Mouse (Mus musculus): ENCODE measurements at regions not wholly inside any gene's neighbourhood (a gene's known extent, or its start where the extent isn't known, plus 50 kb on each side); places are given as distances from the start of the nearest gene placed in this dataset.
A peak's percentile ranks its signal among the peaks of the same experiment; 100 is the strongest.

DNA sequence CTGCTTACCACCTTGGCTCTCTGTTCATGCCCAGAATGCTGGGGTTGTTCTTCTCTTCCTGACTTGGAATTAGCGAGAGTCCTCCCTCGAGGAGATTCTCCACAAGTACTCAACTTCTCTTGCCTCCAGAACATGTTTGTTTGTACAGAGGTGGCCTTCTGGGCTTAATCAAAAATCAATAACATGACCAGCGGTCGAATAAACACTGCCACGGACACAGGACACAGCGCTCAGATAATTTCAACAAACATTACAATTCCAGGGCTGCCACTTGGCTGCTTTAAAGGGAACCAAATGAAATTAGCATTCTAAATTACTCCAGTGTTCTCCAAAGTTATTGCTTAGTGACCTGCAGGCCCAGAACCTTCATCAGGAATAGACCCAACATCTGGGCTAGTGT is 249.9 kb downstream of the Setd4 start:
- no peak overlapping the region for H3K27ac ChIP-seq
- no peaks in the 10 kb centered on the region for H3K9me3 ChIP-seq
- H3K36me3 ChIP-seq (replicated peaks) = no peaks in the 10 kb centered on the region
- no peaks in the 10 kb centered on the region for H3K4me1 ChIP-seq
- H3K9ac ChIP-seq = no peak overlapping the region
- 84% methylated on average over 6 of the region's 6 CpGs for WGBS
- H3K4me2 ChIP-seq = no peak overlapping the region
- no peak overlapping the region for H3K4me3 ChIP-seq (replicated peaks)
- ATAC-seq (ENCODE audit: low FRiP score) = no peak
- H3K27me3 ChIP-seq = no peaks in the 10 kb centered on the region

DNA sequence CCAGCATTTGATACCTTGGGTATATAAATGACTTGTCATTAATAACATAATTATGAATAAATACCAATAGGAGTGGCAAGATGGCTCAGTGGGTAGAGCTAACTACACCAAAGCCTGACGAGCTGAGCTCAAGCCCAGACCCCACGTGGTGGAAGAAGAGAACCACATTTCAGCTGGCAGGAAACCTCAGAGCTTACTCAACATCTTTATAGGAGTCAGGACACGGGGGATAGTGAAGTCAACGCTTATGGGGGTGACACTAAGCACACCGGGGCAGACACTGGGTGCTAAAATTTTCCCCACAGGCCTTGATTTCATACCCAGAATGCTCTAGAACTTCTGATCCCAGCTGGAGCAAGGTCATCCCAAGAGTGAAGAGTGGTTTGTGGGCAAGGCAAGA is 259.3 kb downstream of the Setd4 start:
- 87% methylated on average over 5 of the region's 5 CpGs for WGBS
- Histone ChIP-seq H3K27me3 (no peaks in the 10 kb centered on the region), H3K9me3 (no peaks in the 10 kb centered on the region), H3K4me1 (no peaks in the 10 kb centered on the region), H3K27ac (no peak overlapping the region), H3K36me3 (replicated peaks) (no peaks in the 10 kb centered on the region), H3K4me3 (replicated peaks) (no peak overlapping the region), H3K9ac (no peak overlapping the region), H3K4me2 (no peak overlapping the region)
- no peak for ATAC-seq (ENCODE audit: low FRiP score)

DNA sequence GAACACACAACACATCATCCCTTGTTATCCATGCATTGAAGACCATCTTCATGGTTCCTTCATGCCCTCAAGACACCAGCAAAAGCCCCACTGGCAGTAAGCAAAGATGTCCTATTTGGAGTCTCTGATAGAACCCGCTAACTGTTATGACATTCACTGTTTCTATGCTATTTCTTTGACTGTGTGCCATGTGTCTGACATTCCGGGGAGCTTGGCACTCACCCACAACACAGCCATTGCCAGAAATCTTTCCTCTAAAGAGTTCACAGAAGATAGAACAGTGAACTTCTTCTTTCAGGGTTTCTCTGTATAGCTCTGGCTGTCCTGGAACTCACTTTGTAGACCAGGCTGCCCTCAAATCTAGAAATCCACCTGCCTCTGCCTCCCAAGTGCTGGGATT is 261.2 kb downstream of the Setd4 start:
- no peak for ATAC-seq (ENCODE audit: low FRiP score)
- 87% methylated on average over 2 of the region's 2 CpGs for WGBS
- H3K9ac ChIP-seq = no peak overlapping the region
- no peaks in the 10 kb centered on the region for H3K27me3 ChIP-seq
- no peaks in the 10 kb centered on the region for H3K9me3 ChIP-seq
- H3K4me1 ChIP-seq = no peaks in the 10 kb centered on the region
- H3K4me2 ChIP-seq = no peak overlapping the region
- H3K27ac ChIP-seq = no peak overlapping the region
- H3K36me3 ChIP-seq (replicated peaks) = no peaks in the 10 kb centered on the region
- no peak overlapping the region for H3K4me3 ChIP-seq (replicated peaks)

- Histone ChIP-seq H3K9ac (no peak overlapping the region), H3K27ac (no peak overlapping the region), H3K4me2 (no peak overlapping the region), H3K4me1 (no peaks in the 10 kb centered on the region), H3K4me3 (replicated peaks) (no peak overlapping the region), H3K27me3 (no peaks in the 10 kb centered on the region), H3K9me3 (no peaks in the 10 kb centered on the region), H3K36me3 (replicated peaks) (no peaks in the 10 kb centered on the region)
- ATAC-seq (ENCODE audit: low FRiP score) = no peak
- 87% methylated on average over 2 of the region's 2 CpGs for WGBS
These were observed 262.1 kb downstream of the Setd4 start for GRCm38 (mm10) chr16:93341791-93342190.

- Histone ChIP-seq H3K4me2 (no peak overlapping the region), H3K4me1 (peaks cover 7% of the 10 kb centered on the region; the same call in 1 of the 2 replicates), H3K27me3 (no peaks in the 10 kb centered on the region), H3K36me3 (replicated peaks) (no peaks in the 10 kb centered on the region), H3K9ac (no peak overlapping the region), H3K4me3 (replicated peaks) (no peak overlapping the region), H3K9me3 (no peaks in the 10 kb centered on the region), H3K27ac (no peak overlapping the region)
- WGBS = 83% methylated on average over 6 of the region's 6 CpGs
- ATAC-seq (ENCODE audit: low FRiP score) = no peak
These were observed 265.1 kb downstream of the Setd4 start for GRCm38 (mm10) chr16:93338806-93339205.

DNA sequence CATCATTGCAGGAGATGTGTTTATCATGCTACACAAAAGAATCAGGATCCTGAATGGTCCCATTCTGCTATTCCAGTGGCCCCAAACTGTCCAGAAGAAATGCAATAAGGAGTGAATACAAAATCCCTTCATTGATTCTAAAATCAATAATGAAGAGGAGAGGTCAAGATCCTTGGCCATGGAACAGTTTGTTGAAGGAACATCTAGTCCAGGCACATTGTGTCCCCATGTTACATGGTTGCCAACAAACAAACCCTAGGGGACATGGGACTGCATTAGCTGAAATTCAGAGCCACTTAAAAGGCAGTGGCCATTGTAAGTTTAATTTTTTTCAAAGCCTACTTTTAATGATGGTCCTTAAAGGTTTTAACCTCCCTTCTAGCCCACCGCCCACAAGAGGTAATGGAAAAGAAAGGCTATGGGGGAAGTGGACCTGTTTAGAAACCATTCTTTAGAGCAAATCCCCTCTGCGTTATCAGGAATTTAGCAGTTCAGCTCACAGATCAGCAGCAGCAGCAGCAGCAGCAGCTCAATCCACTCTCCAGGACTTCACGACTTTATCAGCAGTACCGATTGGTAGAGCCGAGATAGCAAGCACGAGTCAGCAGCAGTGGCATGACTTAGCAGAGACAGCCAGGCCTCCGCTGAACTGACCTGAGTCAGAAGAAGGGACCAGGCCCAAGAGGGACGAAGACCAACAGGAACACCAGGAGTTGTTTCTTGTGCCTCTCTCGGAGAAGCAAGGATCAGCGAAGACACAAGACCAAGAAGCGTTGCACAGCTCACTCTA is 268.3 kb downstream of the Setd4 start:
- Histone ChIP-seq H3K9ac (no peak overlapping the region), H3K4me3 (replicated peaks) (no peak overlapping the region), H3K9me3 (no peaks in the 10 kb centered on the region), H3K27ac (no peak overlapping the region), H3K36me3 (replicated peaks) (no peaks in the 10 kb centered on the region), H3K4me2 (no peak overlapping the region), H3K4me1 (peaks cover 7% of the 10 kb centered on the region; the same call in 1 of the 2 replicates), H3K27me3 (no peaks in the 10 kb centered on the region)
- no peak for ATAC-seq (ENCODE audit: low FRiP score)
- 87% methylated on average over 11 of the region's 11 CpGs for WGBS

DNA sequence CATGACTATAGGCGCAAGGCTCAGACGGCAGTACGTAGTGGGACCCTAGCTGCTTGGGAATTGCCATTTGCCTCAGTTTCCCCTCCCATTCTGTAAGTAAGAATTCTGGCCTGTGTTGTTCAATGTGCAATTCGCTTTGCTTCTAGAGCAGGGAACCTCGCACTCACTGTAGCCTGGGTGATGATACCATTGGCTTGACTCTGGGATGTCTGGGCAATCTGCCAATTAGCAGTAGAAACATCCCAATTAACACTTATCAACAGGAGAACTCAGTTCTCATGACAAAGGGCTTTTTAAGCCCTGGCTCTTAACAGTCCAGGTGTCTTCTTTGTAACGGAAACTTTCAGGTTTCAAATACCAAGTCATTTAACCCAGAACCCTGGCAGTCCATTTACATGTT is 270.2 kb downstream of the Setd4 start:
- Histone ChIP-seq H3K4me1 (peaks cover 12% of the 10 kb centered on the region), H3K9me3 (no peaks in the 10 kb centered on the region), H3K36me3 (replicated peaks) (no peaks in the 10 kb centered on the region), H3K27ac (no peak overlapping the region), H3K4me2 (no peak overlapping the region), H3K9ac (no peak overlapping the region), H3K4me3 (replicated peaks) (no peak overlapping the region), H3K27me3 (no peaks in the 10 kb centered on the region)
- peak; percentile 33; the same call in 1 of the 2 replicates for ATAC-seq (ENCODE audit: low FRiP score)
- 66% methylated on average over 6 of the region's 6 CpGs for WGBS

DNA sequence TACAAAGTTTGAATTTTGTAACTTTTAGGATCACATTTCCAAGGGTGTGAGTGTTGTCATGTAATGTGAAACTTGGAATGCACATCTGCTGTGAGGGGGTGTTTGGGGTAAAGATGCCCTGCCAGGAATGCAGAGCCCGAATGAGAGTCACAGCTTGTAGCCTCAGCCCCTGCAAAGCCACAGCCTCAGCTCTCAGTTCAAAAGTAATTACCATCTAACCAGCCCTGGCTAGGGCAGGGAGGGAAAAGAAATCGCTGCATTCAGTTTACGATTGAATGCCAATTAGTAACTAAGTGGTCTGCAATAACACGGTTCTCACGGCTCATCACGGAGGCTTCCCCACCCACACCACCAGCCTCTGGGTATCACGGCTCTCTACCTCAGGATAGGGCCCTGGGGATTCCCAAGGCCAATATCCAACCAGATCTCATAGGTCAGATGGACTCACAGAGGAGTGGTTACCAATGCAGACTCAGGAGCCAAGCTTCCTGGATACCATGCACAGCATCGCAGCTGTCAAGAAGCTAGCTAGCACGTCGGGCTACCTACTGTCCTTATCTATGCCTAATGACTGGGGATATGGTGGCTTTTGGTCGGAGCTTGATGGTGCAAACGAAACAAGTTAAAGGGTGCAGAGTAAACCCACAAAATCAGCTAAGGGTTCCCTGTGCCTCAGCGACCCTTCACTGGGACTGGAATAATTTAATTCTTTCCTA is 275.0 kb downstream of the Setd4 start:
- no peak overlapping the region for H3K9ac ChIP-seq
- no peaks in the 10 kb centered on the region for H3K9me3 ChIP-seq
- peaks cover 6% of the 10 kb centered on the region; the same call in 1 of the 2 replicates for H3K4me1 ChIP-seq
- H3K27me3 ChIP-seq = no peaks in the 10 kb centered on the region
- no peak overlapping the region for H3K27ac ChIP-seq
- 33% methylated on average over 13 of the region's 13 CpGs for WGBS
- no peaks in the 10 kb centered on the region for H3K36me3 ChIP-seq (replicated peaks)
- ATAC-seq (ENCODE audit: low FRiP score) = no peak
- no peak overlapping the region for H3K4me3 ChIP-seq (replicated peaks)
- H3K4me2 ChIP-seq = 0 out of 2 replicates have a peak overlapping the region, but pooled peaks have one; percentile 6

DNA sequence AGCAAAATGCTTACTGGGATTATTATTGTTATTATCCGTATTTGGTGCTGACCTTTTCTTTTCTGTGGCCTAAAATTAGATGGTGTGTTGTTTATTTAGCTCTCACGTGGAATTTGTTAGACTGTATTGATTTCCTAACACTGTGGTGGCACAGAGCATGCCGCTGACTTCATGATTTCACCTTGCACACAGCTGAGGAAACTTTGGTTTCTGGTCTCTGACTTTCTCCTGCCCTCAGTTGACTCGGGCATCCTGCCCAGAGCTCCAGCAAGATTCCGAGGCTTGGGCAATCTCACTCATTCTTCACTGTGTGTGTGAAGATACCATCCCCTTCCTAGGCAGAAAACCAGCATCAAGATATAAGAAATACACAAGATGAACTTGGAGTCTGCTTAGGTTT is 279.0 kb downstream of the Setd4 start:
- Histone ChIP-seq H3K9ac (no peak overlapping the region), H3K36me3 (replicated peaks) (no peaks in the 10 kb centered on the region), H3K9me3 (no peaks in the 10 kb centered on the region), H3K27me3 (no peaks in the 10 kb centered on the region), H3K4me2 (no peak overlapping the region), H3K4me1 (peaks cover 6% of the 10 kb centered on the region; the same call in 1 of the 2 replicates), H3K27ac (no peak overlapping the region), H3K4me3 (replicated peaks) (no peak overlapping the region)
- ATAC-seq (ENCODE audit: low FRiP score) = no peak
- 86% methylated on average over 5 of the region's 5 CpGs for WGBS

DNA sequence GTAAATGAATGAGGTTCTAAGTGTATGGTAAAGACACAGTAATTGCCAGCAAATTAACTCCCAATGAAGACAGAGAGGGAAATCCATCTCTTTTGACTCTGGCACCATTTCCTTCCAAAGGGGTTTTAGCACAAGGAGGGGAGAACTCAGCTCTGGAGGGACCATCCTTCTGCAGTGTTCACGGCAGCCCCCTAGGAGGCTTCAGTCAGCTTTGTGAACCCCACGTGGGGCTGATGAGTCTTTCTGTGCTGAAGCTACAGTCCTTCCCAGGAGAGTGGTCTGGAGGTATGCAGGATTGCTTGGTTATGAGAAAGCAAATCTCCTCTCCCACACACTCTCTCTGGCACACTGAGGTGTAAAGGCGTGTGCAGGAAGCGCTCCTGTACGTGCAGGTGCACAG is 280.7 kb downstream of the Setd4 start:
- no peak for ATAC-seq (ENCODE audit: low FRiP score)
- Histone ChIP-seq H3K4me3 (replicated peaks) (no peak overlapping the region), H3K27me3 (no peaks in the 10 kb centered on the region), H3K27ac (no peak overlapping the region), H3K36me3 (replicated peaks) (no peaks in the 10 kb centered on the region), H3K4me2 (no peak overlapping the region), H3K9ac (no peak overlapping the region), H3K9me3 (no peaks in the 10 kb centered on the region), H3K4me1 (no peaks in the 10 kb centered on the region)
- 79% methylated on average over 5 of the region's 5 CpGs for WGBS

GRCm38 (mm10) chr16:93319581-93319980 is 284.3 kb downstream of the Setd4 start:
- Histone ChIP-seq H3K27me3 (no peaks in the 10 kb centered on the region), H3K9me3 (no peaks in the 10 kb centered on the region), H3K9ac (no peak overlapping the region), H3K27ac (no peak overlapping the region), H3K36me3 (replicated peaks) (no peaks in the 10 kb centered on the region), H3K4me2 (no peak overlapping the region), H3K4me3 (replicated peaks) (no peak overlapping the region), H3K4me1 (no peaks in the 10 kb centered on the region)
- WGBS = 81% methylated on average over 5 of the region's 5 CpGs
- ATAC-seq (ENCODE audit: low FRiP score) = no peak

GRCm38 (mm10) chr16:93311644-93312043 is 292.2 kb downstream of the Setd4 start:
- Histone ChIP-seq H3K36me3 (replicated peaks) (no peaks in the 10 kb centered on the region), H3K9ac (no peak overlapping the region), H3K9me3 (0 out of 2 replicates have a peak, but pooled peaks cover 2% of the 10 kb centered on the region), H3K4me2 (no peak overlapping the region), H3K4me1 (no peaks in the 10 kb centered on the region), H3K4me3 (replicated peaks) (no peak overlapping the region), H3K27ac (no peak overlapping the region), H3K27me3 (no peaks in the 10 kb centered on the region)
- no peak for ATAC-seq (ENCODE audit: low FRiP score)
- 78% methylated on average over 12 of the region's 12 CpGs for WGBS
